Mouse (Mus musculus): ENCODE measurements at regions not wholly inside any gene's neighbourhood (a gene's known extent, or its start where the extent isn't known, plus 50 kb on each side); places are given as distances from the start of the nearest gene placed in this dataset.
A peak's percentile ranks its signal among the peaks of the same experiment; 100 is the strongest.

- Histone ChIP-seq H3K36me3 (ENCODE audit: insufficient read depth, low read length) (no peaks in the 10 kb centered on the region), H3K9me3 (ENCODE audit: low read length) (no peaks in the 10 kb centered on the region), H3K27ac (ENCODE audit: low read length) (no peak overlapping the region), H3K4me2 (replicated peaks; ENCODE audit: low read depth, low read length) (no peak overlapping the region), H3K4me3 (ENCODE audit: low read depth, low read length) (no peak overlapping the region), H3K9ac (replicated peaks; ENCODE audit: low read depth) (no peak overlapping the region), H3K27me3 (replicated peaks; ENCODE audit: insufficient read depth, low read length) (no peaks in the 10 kb centered on the region), H3K4me1 (ENCODE audit: insufficient read depth, low read depth, low read length) (no peaks in the 10 kb centered on the region)
- DNase-seq (ENCODE audit: low spot score) (peak; percentile 38), ATAC-seq (no peak)
- TF ChIP-seq EP300 (IDR thresholded peaks at IDR 0.05) = no peak
- peak; percentile 52 for TF ChIP-seq CTCF (IDR thresholded peaks at IDR 0.05)
- WGBS = 43% methylated on average over 5 of the region's 5 CpGs
Observed at GRCm38 (mm10) chr4:127536952-127537351, 179.0 kb upstream of the Gjb5 start.

GRCm38 (mm10) chr4:127535630-127536029, 177.6 kb upstream of the Gjb5 start:
- H3K4me2 ChIP-seq (replicated peaks; ENCODE audit: low read depth, low read length) = no peak overlapping the region
- no peak overlapping the region for H3K4me3 ChIP-seq (ENCODE audit: low read depth, low read length)
- H3K36me3 ChIP-seq (ENCODE audit: insufficient read depth, low read length) = no peaks in the 10 kb centered on the region
- H3K27ac ChIP-seq (ENCODE audit: low read length) = no peak overlapping the region
- no peaks in the 10 kb centered on the region for H3K27me3 ChIP-seq (replicated peaks; ENCODE audit: insufficient read depth, low read length)
- no peak for ATAC-seq
- no peaks in the 10 kb centered on the region for H3K9me3 ChIP-seq (ENCODE audit: low read length)
- no peak overlapping the region for H3K9ac ChIP-seq (replicated peaks; ENCODE audit: low read depth)
- peak; percentile 34; the same call in 1 of the 2 replicates for TF ChIP-seq CTCF (IDR thresholded peaks at IDR 0.05)
- TF ChIP-seq EP300 (IDR thresholded peaks at IDR 0.05) = no peak
- no peak for DNase-seq (ENCODE audit: low spot score)
- H3K4me1 ChIP-seq (ENCODE audit: insufficient read depth, low read depth, low read length) = no peaks in the 10 kb centered on the region
- WGBS = 75% methylated on average over 7 of the region's 7 CpGs

GRCm38 (mm10) chr4:127534411-127534810, 176.4 kb upstream of the Gjb5 start:
- H3K4me3 ChIP-seq (ENCODE audit: low read depth, low read length) = no peak overlapping the region
- H3K9me3 ChIP-seq (ENCODE audit: low read length) = no peaks in the 10 kb centered on the region
- no peak overlapping the region for H3K4me2 ChIP-seq (replicated peaks; ENCODE audit: low read depth, low read length)
- WGBS = 96% methylated on average over 3 of the region's 3 CpGs
- no peak overlapping the region for H3K9ac ChIP-seq (replicated peaks; ENCODE audit: low read depth)
- no peak overlapping the region for H3K27ac ChIP-seq (ENCODE audit: low read length)
- H3K36me3 ChIP-seq (ENCODE audit: insufficient read depth, low read length) = no peaks in the 10 kb centered on the region
- TF ChIP-seq EP300 (IDR thresholded peaks at IDR 0.05) (no peak), CTCF (IDR thresholded peaks at IDR 0.05) (no peak)
- ATAC-seq (no peak), DNase-seq (ENCODE audit: low spot score) (no peak)
- no peaks in the 10 kb centered on the region for H3K27me3 ChIP-seq (replicated peaks; ENCODE audit: insufficient read depth, low read length)
- H3K4me1 ChIP-seq (ENCODE audit: insufficient read depth, low read depth, low read length) = no peaks in the 10 kb centered on the region

- DNase-seq (ENCODE audit: low spot score) = no peak
- no peaks in the 10 kb centered on the region for H3K4me1 ChIP-seq (ENCODE audit: insufficient read depth, low read depth, low read length)
- TF ChIP-seq CTCF (IDR thresholded peaks at IDR 0.05) = no peak
- TF ChIP-seq EP300 (IDR thresholded peaks at IDR 0.05) = no peak
- no peak overlapping the region for H3K9ac ChIP-seq (replicated peaks; ENCODE audit: low read depth)
- no peak overlapping the region for H3K4me2 ChIP-seq (replicated peaks; ENCODE audit: low read depth, low read length)
- H3K36me3 ChIP-seq (ENCODE audit: insufficient read depth, low read length) = no peaks in the 10 kb centered on the region
- H3K27ac ChIP-seq (ENCODE audit: low read length) = no peak overlapping the region
- 78% methylated on average over 4 of the region's 4 CpGs for WGBS
- no peaks in the 10 kb centered on the region for H3K27me3 ChIP-seq (replicated peaks; ENCODE audit: insufficient read depth, low read length)
- no peak for ATAC-seq
- H3K9me3 ChIP-seq (ENCODE audit: low read length) = no peaks in the 10 kb centered on the region
- H3K4me3 ChIP-seq (ENCODE audit: low read depth, low read length) = no peak overlapping the region
Observed at GRCm38 (mm10) chr4:127533726-127534125, 175.7 kb upstream of the Gjb5 start.

GRCm38 (mm10) chr4:127530779-127531178, 172.8 kb upstream of the Gjb5 start:
- WGBS = 83% methylated on average over 11 of the region's 11 CpGs
- TF ChIP-seq EP300 (IDR thresholded peaks at IDR 0.05) = no peak
- no peak for ATAC-seq
- Histone ChIP-seq H3K4me1 (ENCODE audit: insufficient read depth, low read depth, low read length) (no peaks in the 10 kb centered on the region), H3K27ac (ENCODE audit: low read length) (no peak overlapping the region), H3K4me3 (ENCODE audit: low read depth, low read length) (no peak overlapping the region), H3K36me3 (ENCODE audit: insufficient read depth, low read length) (no peaks in the 10 kb centered on the region), H3K9me3 (ENCODE audit: low read length) (no peaks in the 10 kb centered on the region), H3K27me3 (replicated peaks; ENCODE audit: insufficient read depth, low read length) (no peaks in the 10 kb centered on the region), H3K9ac (replicated peaks; ENCODE audit: low read depth) (no peak overlapping the region), H3K4me2 (replicated peaks; ENCODE audit: low read depth, low read length) (no peak overlapping the region)
- DNase-seq (ENCODE audit: low spot score) = no peak

- TF ChIP-seq EP300 (IDR thresholded peaks at IDR 0.05) = no peak
- TF ChIP-seq CTCF (IDR thresholded peaks at IDR 0.05) = no peak
- no peaks in the 10 kb centered on the region for H3K4me1 ChIP-seq (ENCODE audit: insufficient read depth, low read depth, low read length)
Observed at GRCm38 (mm10) chr4:127522151-127522550, 164.2 kb upstream of the Gjb5 start.

GRCm38 (mm10) chr4:127517978-127518377, 160.0 kb upstream of the Gjb5 start:
- H3K4me3 ChIP-seq (ENCODE audit: low read depth, low read length) = no peak overlapping the region
- no peak for ATAC-seq
- H3K27me3 ChIP-seq (replicated peaks; ENCODE audit: insufficient read depth, low read length) = no peaks in the 10 kb centered on the region
- no peak overlapping the region for H3K9ac ChIP-seq (replicated peaks; ENCODE audit: low read depth)
- DNase-seq (ENCODE audit: low spot score) = no peak
- no peaks in the 10 kb centered on the region for H3K4me1 ChIP-seq (ENCODE audit: insufficient read depth, low read depth, low read length)
- no peaks in the 10 kb centered on the region for H3K9me3 ChIP-seq (ENCODE audit: low read length)
- 85% methylated on average over 1 of the region's 1 CpGs for WGBS
- H3K27ac ChIP-seq (ENCODE audit: low read length) = no peak overlapping the region
- no peak overlapping the region for H3K4me2 ChIP-seq (replicated peaks; ENCODE audit: low read depth, low read length)
- H3K36me3 ChIP-seq (ENCODE audit: insufficient read depth, low read length) = no peaks in the 10 kb centered on the region
- no peak for TF ChIP-seq EP300 (IDR thresholded peaks at IDR 0.05)
- peak; percentile 46 for TF ChIP-seq CTCF (IDR thresholded peaks at IDR 0.05)

More at GRCm38 (mm10) chr4:127522151-127522550, 164.2 kb upstream of the Gjb5 start:
- H3K36me3 ChIP-seq (ENCODE audit: insufficient read depth, low read length) = no peaks in the 10 kb centered on the region
- WGBS = 78% methylated on average over 2 of the region's 2 CpGs
- H3K9me3 ChIP-seq (ENCODE audit: low read length) = no peaks in the 10 kb centered on the region
- no peak overlapping the region for H3K4me3 ChIP-seq (ENCODE audit: low read depth, low read length)
- H3K9ac ChIP-seq (replicated peaks; ENCODE audit: low read depth) = no peak overlapping the region
- H3K27me3 ChIP-seq (replicated peaks; ENCODE audit: insufficient read depth, low read length) = no peaks in the 10 kb centered on the region
- DNase-seq (ENCODE audit: low spot score) (no peak), ATAC-seq (no peak)
- no peak overlapping the region for H3K4me2 ChIP-seq (replicated peaks; ENCODE audit: low read depth, low read length)
- no peak overlapping the region for H3K27ac ChIP-seq (ENCODE audit: low read length)

Measured in lung, postnatal 0 days (tissue).